Mouse (Mus musculus): ENCODE measurements around the gene Polr2a. TPM values are rescaled to one million over a fixed set of nuclear protein-coding genes. Genes with fewer than 3 reads are reported as not detected.
A peak's percentile ranks its signal among the peaks of the same experiment; 100 is the strongest.
"Not testable (repeated sequence)": the region's sequence is repeated elsewhere in the genome, so short reads cannot be mapped to it uniquely, and the experiment has no call there.

Gene Polr2a
- polyA plus RNA-seq, 1 experiment from 2014 or later: 16.4 TPM

DNA sequence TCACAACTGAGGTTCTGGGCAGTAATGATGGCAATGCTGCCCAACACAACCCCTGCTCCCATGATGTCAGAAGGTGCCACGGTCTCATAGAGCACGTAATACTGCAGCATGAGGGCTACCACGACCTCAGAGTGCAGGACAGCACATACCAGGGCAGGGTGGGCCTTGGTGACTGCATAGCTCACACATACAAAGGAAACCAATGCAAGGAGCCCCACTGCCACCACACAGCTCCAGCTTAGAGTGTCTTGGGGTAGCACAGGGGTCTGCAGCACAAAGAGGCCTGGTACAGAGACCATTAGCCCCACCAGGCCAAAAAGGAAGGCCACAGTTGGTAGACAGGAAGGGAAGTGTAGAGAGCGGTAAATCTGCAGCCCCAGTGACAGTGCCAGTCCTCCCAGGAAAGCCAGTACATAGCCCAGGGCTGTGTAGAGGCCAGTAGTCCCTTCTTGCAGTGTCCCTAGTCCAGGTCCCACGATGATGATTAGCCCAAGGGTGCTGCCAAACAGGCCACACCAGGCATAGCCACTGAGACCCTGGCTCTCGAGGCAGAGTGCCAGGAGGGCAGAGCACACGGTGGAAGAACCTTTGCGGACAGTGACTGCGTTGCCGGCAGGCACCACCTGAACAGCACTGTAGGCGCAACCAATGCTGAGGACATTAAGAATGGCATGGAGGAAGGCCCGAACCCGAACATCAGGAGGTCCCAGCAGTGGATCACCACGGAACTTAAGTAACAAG lies 1.9 kb upstream of the Polr2a start:
- Histone ChIP-seq H3K36me3 (ENCODE audit: control insufficient read depth, insufficient read depth) (no peaks in the 10 kb centered on the region), H3K4me3 (replicated peaks; ENCODE audit: low read length) (no peak overlapping the region; the same call in 1 of the 2 replicates), H3K4me2 (ENCODE audit: low read length) (peak overlapping the region; percentile 81), H3K27me3 (replicated peaks; ENCODE audit: control insufficient read depth, insufficient read depth, low read length) (no peaks in the 10 kb centered on the region), H3K27ac (ENCODE audit: low read length) (peak overlapping the region; percentile 99), H3K9ac (replicated peaks; ENCODE audit: low read depth, low read length) (peak overlapping the region; percentile 65), H3K4me1 (replicated peaks; ENCODE audit: control insufficient read depth, insufficient read depth, low read length) (peaks cover 34% of the 10 kb centered on the region), H3K9me3 (ENCODE audit: control insufficient read depth, low read length) (no peaks in the 10 kb centered on the region)
- 78% methylated on average over 14 of the region's 14 CpGs for WGBS
- ATAC-seq: no peak

DNA sequence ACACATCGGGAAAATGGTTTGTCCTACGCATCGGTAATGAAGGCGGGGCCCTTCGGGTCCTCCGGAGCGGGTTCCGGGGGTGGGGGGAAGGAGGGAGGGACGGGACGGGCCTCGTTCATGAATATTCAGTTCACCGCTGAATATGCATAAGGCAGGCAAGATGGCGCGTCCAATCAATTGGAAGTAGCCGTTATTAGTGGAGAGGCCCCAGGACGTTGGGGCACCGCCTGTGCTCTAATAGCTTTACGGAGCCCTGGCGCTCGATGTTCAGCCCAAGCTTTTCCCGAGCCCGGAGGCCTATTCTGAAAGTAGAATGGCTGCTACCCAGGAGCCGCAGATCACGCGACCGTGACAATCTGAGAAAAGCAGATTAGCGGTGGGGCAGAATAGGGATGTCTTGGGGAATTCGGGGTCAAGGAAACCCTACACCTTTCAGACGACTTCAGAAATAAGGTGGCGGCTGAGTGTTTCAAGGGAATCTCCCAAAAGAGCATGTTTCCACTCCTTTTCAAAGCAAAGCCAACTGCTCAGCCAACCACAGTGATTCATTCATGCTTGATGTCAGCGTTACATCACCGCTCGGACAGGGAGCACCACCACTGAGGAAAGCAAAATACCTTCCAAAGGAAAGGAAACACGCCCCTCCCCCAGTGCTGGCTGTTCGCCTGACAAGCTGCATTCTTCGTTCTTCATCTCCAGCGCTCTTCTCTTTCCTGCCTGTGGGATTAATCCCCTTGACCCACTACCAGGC lies 709 bp upstream of the Polr2a start:
- Histone ChIP-seq H3K4me3 (replicated peaks; ENCODE audit: low read length) (peak overlapping the region; percentile 48), H3K36me3 (ENCODE audit: control insufficient read depth, insufficient read depth) (no peaks in the 10 kb centered on the region), H3K4me1 (replicated peaks; ENCODE audit: control insufficient read depth, insufficient read depth, low read length) (peaks cover 38% of the 10 kb centered on the region), H3K9me3 (ENCODE audit: control insufficient read depth, low read length) (no peaks in the 10 kb centered on the region), H3K4me2 (ENCODE audit: low read length) (peak overlapping the region; percentile 81), H3K27me3 (replicated peaks; ENCODE audit: control insufficient read depth, insufficient read depth, low read length) (no peaks in the 10 kb centered on the region), H3K9ac (replicated peaks; ENCODE audit: low read depth, low read length) (peak overlapping the region; percentile 65), H3K27ac (ENCODE audit: low read length) (peak overlapping the region; percentile 99)
- peak; percentile 83 for ATAC-seq
- WGBS: under 1% methylated on average over 37 of the region's 37 CpGs

DNA sequence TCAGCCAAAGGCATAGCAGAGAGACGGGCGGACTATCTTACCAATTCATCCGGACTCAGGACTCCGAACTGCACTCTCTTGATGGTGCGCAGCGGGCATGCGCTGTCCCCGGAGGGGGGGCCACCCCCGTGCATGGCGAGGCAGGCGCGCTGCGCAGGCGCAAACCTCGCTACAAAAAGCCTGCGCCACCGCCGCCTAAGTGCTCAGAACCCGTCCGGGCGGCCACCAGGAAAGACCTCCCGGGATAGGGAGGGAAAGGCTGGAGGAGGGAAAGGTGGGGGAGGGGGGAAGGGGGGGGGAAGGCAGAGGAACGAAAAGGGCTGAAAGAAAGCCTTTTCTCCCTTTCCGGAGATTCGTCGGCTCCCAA lies 364 bp downstream of the Polr2a start:
- Histone ChIP-seq H3K9me3 (ENCODE audit: control insufficient read depth, low read length) (no peaks in the 10 kb centered on the region), H3K9ac (replicated peaks; ENCODE audit: low read depth, low read length) (peak overlapping the region; percentile 77), H3K4me1 (replicated peaks; ENCODE audit: control insufficient read depth, insufficient read depth, low read length) (peaks cover 43% of the 10 kb centered on the region), H3K4me2 (ENCODE audit: low read length) (peak overlapping the region; percentile 57), H3K36me3 (ENCODE audit: control insufficient read depth, insufficient read depth) (no peaks in the 10 kb centered on the region), H3K27ac (ENCODE audit: low read length) (peak overlapping the region; percentile 99), H3K4me3 (replicated peaks; ENCODE audit: low read length) (peak overlapping the region; percentile 48), H3K27me3 (replicated peaks; ENCODE audit: control insufficient read depth, insufficient read depth, low read length) (no peaks in the 10 kb centered on the region)
- 0% methylated on average over 26 of the region's 26 CpGs for WGBS
- peak; percentile 84 for ATAC-seq

DNA sequence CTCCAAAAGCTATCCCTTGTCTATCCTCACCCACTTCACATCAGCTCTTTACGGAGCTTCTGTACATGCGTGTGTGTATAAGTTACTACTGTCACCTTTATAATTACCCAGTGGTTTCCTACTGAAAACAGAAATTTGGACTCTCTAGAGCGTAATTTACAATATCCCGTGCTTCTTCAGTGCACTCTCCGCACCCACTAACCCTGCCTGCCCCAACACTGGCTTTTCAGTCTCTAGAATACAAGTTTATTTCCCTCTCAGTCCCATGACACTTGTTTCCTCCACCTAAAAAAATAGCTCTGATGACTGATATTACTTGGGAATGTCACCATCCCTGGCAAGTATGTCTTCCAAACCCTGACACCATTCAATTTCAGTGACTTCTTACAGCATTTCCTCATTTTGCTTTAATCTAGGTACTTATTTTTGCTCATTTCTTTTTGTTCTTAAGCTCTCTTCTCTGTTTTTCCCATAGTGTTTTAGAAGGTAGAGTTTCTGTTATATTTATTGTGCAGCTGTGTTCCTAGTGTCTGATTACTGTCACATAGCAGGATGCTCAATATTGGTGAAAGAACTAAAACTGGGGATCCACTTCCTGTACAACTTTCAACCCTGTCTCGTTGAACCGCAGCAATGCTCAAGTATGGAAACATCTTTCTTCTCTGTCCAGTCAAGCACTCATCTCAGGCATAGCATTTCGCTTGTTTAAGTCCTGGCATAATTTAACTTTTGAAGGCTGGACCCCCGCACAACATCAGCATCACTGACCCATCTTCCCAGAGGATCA lies 941 bp downstream of the Polr2a start:
- peak overlapping the region; percentile 57 for H3K4me2 ChIP-seq (ENCODE audit: low read length)
- ATAC-seq: no peak
- H3K4me3 ChIP-seq (replicated peaks; ENCODE audit: low read length): peak overlapping the region; percentile 48
- H3K36me3 ChIP-seq (ENCODE audit: control insufficient read depth, insufficient read depth): no peaks in the 10 kb centered on the region
- no peaks in the 10 kb centered on the region for H3K27me3 ChIP-seq (replicated peaks; ENCODE audit: control insufficient read depth, insufficient read depth, low read length)
- peaks cover 48% of the 10 kb centered on the region for H3K4me1 ChIP-seq (replicated peaks; ENCODE audit: control insufficient read depth, insufficient read depth, low read length)
- 44% methylated on average over 9 of the region's 9 CpGs for WGBS
- H3K27ac ChIP-seq (ENCODE audit: low read length): peak overlapping the region; percentile 99
- peak overlapping the region; percentile 77 for H3K9ac ChIP-seq (replicated peaks; ENCODE audit: low read depth, low read length)
- H3K9me3 ChIP-seq (ENCODE audit: control insufficient read depth, low read length): no peaks in the 10 kb centered on the region

DNA sequence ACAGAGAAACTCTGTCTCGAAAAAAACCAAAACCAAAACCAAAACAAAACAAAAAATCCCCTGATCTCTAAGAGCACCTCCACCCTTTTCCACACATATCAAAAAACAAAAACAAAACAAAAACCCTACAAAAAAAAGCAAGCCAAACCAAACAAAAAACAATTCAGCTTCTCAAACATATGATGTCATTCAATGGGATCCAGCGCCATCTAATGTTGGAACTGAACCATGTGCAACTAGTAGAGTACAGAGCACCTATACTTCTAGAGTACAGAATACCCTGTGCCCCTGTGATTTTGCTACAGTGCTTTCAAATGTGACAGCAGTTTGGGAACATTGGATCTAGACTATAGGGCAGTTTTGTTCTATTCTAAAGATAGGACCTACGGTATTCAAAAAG lies 3.7 kb downstream of the Polr2a start:
- ATAC-seq: no peak
- H3K4me1 ChIP-seq (replicated peaks; ENCODE audit: control insufficient read depth, insufficient read depth, low read length): peaks cover 39% of the 10 kb centered on the region
- no peaks in the 10 kb centered on the region for H3K9me3 ChIP-seq (ENCODE audit: control insufficient read depth, low read length)
- H3K36me3 ChIP-seq (ENCODE audit: control insufficient read depth, insufficient read depth): no peaks in the 10 kb centered on the region
- 36% methylated on average over 3 of the region's 3 CpGs for WGBS
- no peak overlapping the region for H3K9ac ChIP-seq (replicated peaks; ENCODE audit: low read depth, low read length)
- no peak overlapping the region for H3K4me3 ChIP-seq (replicated peaks; ENCODE audit: low read length)
- peak overlapping the region; percentile 32 for H3K4me2 ChIP-seq (ENCODE audit: low read length)
- H3K27ac ChIP-seq (ENCODE audit: low read length): no peak overlapping the region
- H3K27me3 ChIP-seq (replicated peaks; ENCODE audit: control insufficient read depth, insufficient read depth, low read length): no peaks in the 10 kb centered on the region

DNA sequence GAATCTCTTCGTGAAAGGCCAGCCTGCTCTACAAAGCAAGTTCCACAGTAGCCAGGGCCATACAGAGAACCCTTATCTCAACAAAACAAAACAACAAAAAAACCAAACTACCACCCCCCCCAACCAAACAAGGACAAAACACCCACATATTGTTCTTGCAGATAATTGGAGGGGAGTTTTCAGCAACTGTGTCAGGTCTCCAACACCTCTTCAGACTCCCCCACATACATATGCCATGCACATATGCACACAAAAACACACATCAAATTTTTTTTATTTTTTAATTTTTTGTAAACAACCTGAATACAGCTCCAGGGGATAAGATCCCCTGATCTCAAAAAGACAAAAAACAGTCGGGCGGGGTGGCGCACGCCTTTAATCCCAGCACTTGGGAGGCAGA lies 4.2 kb downstream of the Polr2a start:
- ATAC-seq: no peak
- Histone ChIP-seq H3K4me2 (ENCODE audit: low read length) (peak overlapping the region; percentile 32), H3K4me3 (replicated peaks; ENCODE audit: low read length) (no peak overlapping the region), H3K36me3 (ENCODE audit: control insufficient read depth, insufficient read depth) (no peaks in the 10 kb centered on the region), H3K9me3 (ENCODE audit: control insufficient read depth, low read length) (no peaks in the 10 kb centered on the region), H3K4me1 (replicated peaks; ENCODE audit: control insufficient read depth, insufficient read depth, low read length) (peaks cover 36% of the 10 kb centered on the region), H3K27ac (ENCODE audit: low read length) (no peak overlapping the region), H3K9ac (replicated peaks; ENCODE audit: low read depth, low read length) (no peak overlapping the region), H3K27me3 (replicated peaks; ENCODE audit: control insufficient read depth, insufficient read depth, low read length) (no peaks in the 10 kb centered on the region)
- WGBS: 78% methylated on average over 5 of the region's 5 CpGs

DNA sequence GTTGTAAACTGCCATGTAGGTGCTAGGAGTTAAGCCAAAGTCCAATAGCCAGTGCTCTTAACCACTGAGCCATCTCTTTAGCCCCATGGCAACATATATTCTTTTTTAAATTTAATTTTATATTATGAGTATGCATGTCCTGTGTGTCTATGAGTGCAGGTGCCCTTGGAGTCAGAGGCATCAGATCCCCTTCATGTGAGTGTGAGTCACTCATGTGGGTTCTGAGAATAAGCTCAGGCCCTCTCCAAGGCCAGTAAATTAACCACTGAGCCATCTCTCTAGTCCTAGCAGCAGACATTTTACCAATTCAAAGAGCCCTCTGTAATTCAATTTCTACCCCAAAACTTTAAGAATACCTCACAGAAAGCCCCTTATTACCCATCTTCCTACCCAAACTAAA lies 5.8 kb downstream of the Polr2a start:
- Histone ChIP-seq H3K9ac (replicated peaks; ENCODE audit: low read depth, low read length) (no peak overlapping the region), H3K9me3 (ENCODE audit: control insufficient read depth, low read length) (no peaks in the 10 kb centered on the region), H3K4me3 (replicated peaks; ENCODE audit: low read length) (no peak overlapping the region), H3K27ac (ENCODE audit: low read length) (no peak overlapping the region), H3K4me2 (ENCODE audit: low read length) (no peak overlapping the region), H3K27me3 (replicated peaks; ENCODE audit: control insufficient read depth, insufficient read depth, low read length) (no peaks in the 10 kb centered on the region), H3K36me3 (ENCODE audit: control insufficient read depth, insufficient read depth) (no peaks in the 10 kb centered on the region), H3K4me1 (replicated peaks; ENCODE audit: control insufficient read depth, insufficient read depth, low read length) (peaks cover 36% of the 10 kb centered on the region)
- ATAC-seq: no peak

DNA sequence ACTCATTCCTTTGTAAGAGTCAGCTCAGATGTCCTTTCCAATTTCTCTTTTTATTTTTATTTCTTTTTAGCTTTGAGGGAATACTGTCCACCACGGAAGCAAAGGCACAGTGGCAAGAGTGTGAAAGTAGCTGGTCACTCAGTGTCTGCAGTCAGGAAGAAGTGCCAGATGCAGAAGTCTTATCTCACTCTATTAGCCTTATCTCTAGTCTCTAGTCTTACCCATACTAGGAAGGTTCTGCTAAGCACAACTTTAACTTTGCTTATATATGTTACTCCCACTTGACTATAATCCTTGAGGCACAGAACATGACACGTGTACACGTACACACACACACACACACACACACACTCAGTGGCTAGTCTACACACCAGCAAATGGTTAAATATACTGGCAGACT lies 6.8 kb downstream of the Polr2a start:
- Histone ChIP-seq H3K9ac (replicated peaks; ENCODE audit: low read depth, low read length) (no peak overlapping the region), H3K4me2 (ENCODE audit: low read length) (no peak overlapping the region), H3K36me3 (ENCODE audit: control insufficient read depth, insufficient read depth) (peaks cover 4% of the 10 kb centered on the region), H3K27ac (ENCODE audit: low read length) (no peak overlapping the region), H3K4me1 (replicated peaks; ENCODE audit: control insufficient read depth, insufficient read depth, low read length) (peaks cover 29% of the 10 kb centered on the region), H3K27me3 (replicated peaks; ENCODE audit: control insufficient read depth, insufficient read depth, low read length) (no peaks in the 10 kb centered on the region), H3K9me3 (ENCODE audit: control insufficient read depth, low read length) (no peaks in the 10 kb centered on the region), H3K4me3 (replicated peaks; ENCODE audit: low read length) (no peak overlapping the region)
- ATAC-seq: no peak
- 82% methylated on average over 3 of the region's 3 CpGs for WGBS

DNA sequence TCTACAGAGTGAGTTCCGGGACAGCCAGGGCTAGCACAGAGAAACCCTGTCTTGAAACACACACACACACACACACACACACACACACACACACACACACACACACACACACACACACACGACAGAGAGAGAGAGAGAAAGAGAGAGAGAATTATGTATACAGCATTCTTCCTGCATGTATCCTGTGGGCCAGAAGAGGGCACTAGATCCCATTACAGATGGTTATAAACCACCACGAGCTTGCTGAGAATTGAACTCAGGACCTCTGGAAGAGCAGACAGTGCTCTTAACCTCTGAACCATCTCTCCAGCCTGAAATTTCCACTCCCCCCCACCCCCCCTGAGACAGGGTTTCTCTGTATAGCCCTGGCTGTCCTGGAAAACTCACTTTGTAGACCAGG lies 27.0 kb downstream of the Polr2a start:
- H3K27ac ChIP-seq (ENCODE audit: low read length); H3K27me3 ChIP-seq (replicated peaks; ENCODE audit: control insufficient read depth, insufficient read depth, low read length); H3K9ac ChIP-seq (replicated peaks; ENCODE audit: low read depth, low read length); ATAC-seq; H3K4me2 ChIP-seq (ENCODE audit: low read length); H3K4me1 ChIP-seq (replicated peaks; ENCODE audit: control insufficient read depth, insufficient read depth, low read length); H3K4me3 ChIP-seq (replicated peaks; ENCODE audit: low read length); H3K9me3 ChIP-seq (ENCODE audit: control insufficient read depth, low read length): not testable (repeated sequence)
- H3K36me3 ChIP-seq (ENCODE audit: control insufficient read depth, insufficient read depth): peaks cover 20% of the 10 kb centered on the region
- 94% methylated on average over 2 of the region's 3 CpGs for WGBS
